Mouse (Mus musculus): ENCODE data around the gene Phlda2.

Gene Phlda2

GRCm38 (mm10) chr7:143461294-143461870, 41.6 kb downstream of the Phlda2 start:
- DNase-seq = no peak

GRCm38 (mm10) chr7:143460874-143461273, 42.1 kb downstream of the Phlda2 start, which contains the start of gene Cdkn1c:
TSS of gene Cdkn1c (minus strand) at chr7:143461050.
- DNase-seq = peak; percentile 94

GRCm38 (mm10) chr7:143460217-143460834, 42.6 kb downstream of the Phlda2 start:
- DNase-seq = no peak

GRCm38 (mm10) chr7:143459332-143460211, 43.4 kb downstream of the Phlda2 start:
- peak; percentile 62 for DNase-seq

GRCm38 (mm10) chr7:143458963-143459331, 44.0 kb downstream of the Phlda2 start:
- DNase-seq = no peak

Measured in kidney, postnatal 14 days (tissue).